Mouse (Mus musculus): ENCODE measurements around the gene Slc12a5. TPM values are rescaled to one million over a fixed set of nuclear protein-coding genes. Genes with fewer than 3 reads are reported as not detected.

The Slc12a5 gene
- polyA plus RNA-seq, 1 experiment from 2014 or later = 1.0 TPM

DNA sequence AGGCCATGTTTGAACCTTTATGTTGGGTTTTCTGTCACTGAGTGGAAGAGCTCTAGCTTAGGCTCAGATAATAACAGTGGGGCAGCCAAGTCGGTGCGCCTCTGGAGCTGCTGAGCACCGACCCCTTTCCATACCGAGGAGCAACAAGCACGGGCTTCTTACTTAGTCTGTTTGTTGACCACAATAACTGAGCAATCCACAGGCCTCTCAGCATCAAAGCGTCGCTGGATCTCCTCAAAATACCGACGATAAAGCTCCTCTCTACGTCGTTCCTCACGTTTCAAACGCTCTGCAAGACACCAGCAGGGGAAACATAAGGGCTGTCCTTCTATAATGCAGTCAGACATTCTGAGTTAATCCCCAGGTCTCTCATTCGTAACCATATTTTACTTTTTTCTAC is 48.6 kb downstream of the Slc12a5 start:
- Histone ChIP-seq H3K4me2 (no peak overlapping the region), H3K4me3 (ENCODE audit: low read depth, low read length) (no peak overlapping the region), H3K4me1 (ENCODE audit: control insufficient read depth, insufficient read depth, low read length) (no peaks in the 10 kb centered on the region), H3K27ac (ENCODE audit: low read depth, low read length) (no peak overlapping the region), H3K9ac (ENCODE audit: low read depth, low read length) (no peak overlapping the region), H3K27me3 (ENCODE audit: control insufficient read depth, insufficient read depth, low read length) (no peaks in the 10 kb centered on the region), H3K9me3 (replicated peaks; ENCODE audit: control insufficient read depth, low read length) (no peaks in the 10 kb centered on the region), H3K36me3 (ENCODE audit: control insufficient read depth, insufficient read depth, low read length) (peaks cover 57% of the 10 kb centered on the region)
- WGBS (ENCODE audit: insufficient replicate concordance) = 95% methylated on average over 14 of the region's 14 CpGs
- no peak for ATAC-seq (replicated peaks; ENCODE audit: insufficient number of reproducible peaks, low FRiP score, low TSS enrichment)

DNA sequence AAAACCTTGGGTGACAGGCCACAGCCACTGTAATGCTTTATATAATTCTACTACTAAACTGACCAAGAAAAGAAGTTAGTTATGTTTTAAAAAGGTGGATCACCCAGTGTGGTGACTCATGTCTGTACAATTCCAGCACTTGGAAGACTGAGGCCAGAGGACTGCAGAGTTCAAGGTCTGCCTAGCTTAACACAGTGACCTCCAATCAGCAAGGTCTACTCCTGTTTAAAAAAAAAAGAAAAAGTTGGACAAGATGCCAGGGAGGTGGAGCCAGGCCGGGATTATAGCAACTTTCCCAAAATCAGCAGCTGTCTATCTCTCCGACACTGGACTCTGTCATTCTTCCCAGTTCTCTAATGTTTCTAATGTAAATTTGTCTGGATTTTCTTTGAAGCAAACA is 49.0 kb downstream of the Slc12a5 start:
- Histone ChIP-seq H3K9ac (ENCODE audit: low read depth, low read length) (no peak overlapping the region), H3K27ac (ENCODE audit: low read depth, low read length) (no peak overlapping the region), H3K9me3 (replicated peaks; ENCODE audit: control insufficient read depth, low read length) (no peaks in the 10 kb centered on the region), H3K4me3 (ENCODE audit: low read depth, low read length) (no peak overlapping the region), H3K4me2 (no peak overlapping the region), H3K36me3 (ENCODE audit: control insufficient read depth, insufficient read depth, low read length) (peaks cover 53% of the 10 kb centered on the region), H3K4me1 (ENCODE audit: control insufficient read depth, insufficient read depth, low read length) (no peaks in the 10 kb centered on the region), H3K27me3 (ENCODE audit: control insufficient read depth, insufficient read depth, low read length) (no peaks in the 10 kb centered on the region)
- ATAC-seq (replicated peaks; ENCODE audit: insufficient number of reproducible peaks, low FRiP score, low TSS enrichment) = no peak
- WGBS (ENCODE audit: insufficient replicate concordance) = 92% methylated on average over 2 of the region's 2 CpGs

DNA sequence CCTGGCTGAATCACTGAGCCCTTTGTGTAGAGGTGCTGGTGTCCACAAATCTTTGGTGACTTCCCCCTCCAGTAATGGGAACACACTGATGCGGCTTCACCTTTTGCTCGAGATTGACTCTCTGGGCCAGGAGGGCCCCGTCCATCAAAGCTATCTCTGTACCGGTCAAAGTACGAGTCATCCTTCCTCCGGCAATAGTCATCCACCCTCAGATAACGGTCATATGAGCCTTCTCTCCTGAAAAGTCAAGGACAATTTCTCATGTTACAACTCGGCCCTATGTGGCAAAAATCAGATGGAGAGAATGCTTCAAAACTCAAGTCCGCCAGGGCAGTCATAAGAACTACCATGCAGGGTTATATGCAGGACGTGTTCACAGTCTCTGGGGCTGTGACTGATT is 49.7 kb downstream of the Slc12a5 start:
- Histone ChIP-seq H3K27me3 (ENCODE audit: control insufficient read depth, insufficient read depth, low read length) (no peaks in the 10 kb centered on the region), H3K27ac (ENCODE audit: low read depth, low read length) (no peak overlapping the region), H3K4me3 (ENCODE audit: low read depth, low read length) (no peak overlapping the region), H3K9me3 (replicated peaks; ENCODE audit: control insufficient read depth, low read length) (no peaks in the 10 kb centered on the region), H3K36me3 (ENCODE audit: control insufficient read depth, insufficient read depth, low read length) (peaks cover 51% of the 10 kb centered on the region), H3K4me1 (ENCODE audit: control insufficient read depth, insufficient read depth, low read length) (no peaks in the 10 kb centered on the region), H3K4me2 (no peak overlapping the region), H3K9ac (ENCODE audit: low read depth, low read length) (no peak overlapping the region)
- WGBS (ENCODE audit: insufficient replicate concordance) = 77% methylated on average over 10 of the region's 10 CpGs
- ATAC-seq (replicated peaks; ENCODE audit: insufficient number of reproducible peaks, low FRiP score, low TSS enrichment) = no peak

DNA sequence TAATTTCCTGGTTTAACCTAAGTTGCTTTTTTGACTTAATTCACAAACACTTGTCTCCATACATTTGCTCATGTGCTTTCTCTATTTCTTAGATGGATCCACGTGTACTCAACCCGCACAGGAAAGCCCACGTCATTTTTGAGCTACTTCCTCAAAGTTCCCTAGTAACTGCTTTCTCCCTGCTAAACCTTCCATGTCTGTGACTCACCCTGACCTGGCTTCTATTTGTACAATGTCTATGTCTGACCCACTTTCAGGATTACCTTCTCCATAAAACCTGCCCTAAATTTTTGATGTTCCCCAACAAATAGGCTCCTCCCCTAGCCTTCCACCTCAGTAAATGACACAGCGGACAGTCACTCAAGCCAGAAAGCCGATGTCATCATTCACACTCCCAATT is 54.3 kb downstream of the Slc12a5 start:
- H3K9me3 ChIP-seq (replicated peaks; ENCODE audit: control insufficient read depth, low read length) = no peaks in the 10 kb centered on the region
- H3K9ac ChIP-seq (ENCODE audit: low read depth, low read length) = no peak overlapping the region
- ATAC-seq (replicated peaks; ENCODE audit: insufficient number of reproducible peaks, low FRiP score, low TSS enrichment) = no peak
- H3K4me1 ChIP-seq (ENCODE audit: control insufficient read depth, insufficient read depth, low read length) = no peaks in the 10 kb centered on the region
- WGBS (ENCODE audit: insufficient replicate concordance) = 92% methylated on average over 5 of the region's 5 CpGs
- H3K4me2 ChIP-seq = no peak overlapping the region
- no peak overlapping the region for H3K27ac ChIP-seq (ENCODE audit: low read depth, low read length)
- H3K36me3 ChIP-seq (ENCODE audit: control insufficient read depth, insufficient read depth, low read length) = peaks cover 18% of the 10 kb centered on the region
- H3K27me3 ChIP-seq (ENCODE audit: control insufficient read depth, insufficient read depth, low read length) = no peaks in the 10 kb centered on the region
- H3K4me3 ChIP-seq (ENCODE audit: low read depth, low read length) = no peak overlapping the region

DNA sequence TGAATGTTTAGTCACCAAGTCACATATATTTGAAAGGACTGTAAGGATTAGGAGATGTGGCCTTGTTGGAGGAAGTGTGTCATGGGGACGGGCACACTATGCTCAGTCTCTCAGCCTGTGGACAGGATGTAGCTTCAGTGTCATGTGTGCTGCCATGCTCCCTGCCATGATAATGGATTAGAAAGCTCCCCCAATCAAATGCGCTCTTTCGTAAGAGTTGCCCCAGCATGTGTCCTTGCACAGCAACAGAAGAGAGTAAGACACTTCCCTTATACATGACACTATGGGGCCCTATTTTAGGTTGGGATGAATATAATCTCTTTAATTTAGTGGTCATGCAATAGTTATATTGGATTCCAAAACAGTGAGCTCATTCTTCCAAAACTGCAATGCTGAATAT is 59.9 kb downstream of the Slc12a5 start:
- Histone ChIP-seq H3K9me3 (replicated peaks; ENCODE audit: control insufficient read depth, low read length) (no peaks in the 10 kb centered on the region), H3K4me1 (ENCODE audit: control insufficient read depth, insufficient read depth, low read length) (no peaks in the 10 kb centered on the region), H3K36me3 (ENCODE audit: control insufficient read depth, insufficient read depth, low read length) (no peaks in the 10 kb centered on the region), H3K27me3 (ENCODE audit: control insufficient read depth, insufficient read depth, low read length) (no peaks in the 10 kb centered on the region), H3K4me3 (ENCODE audit: low read depth, low read length) (no peak overlapping the region), H3K9ac (ENCODE audit: low read depth, low read length) (no peak overlapping the region), H3K27ac (ENCODE audit: low read depth, low read length) (no peak overlapping the region), H3K4me2 (no peak overlapping the region)
- ATAC-seq (replicated peaks; ENCODE audit: insufficient number of reproducible peaks, low FRiP score, low TSS enrichment) = no peak
- 88% methylated on average over 3 of the region's 3 CpGs for WGBS (ENCODE audit: insufficient replicate concordance)

DNA sequence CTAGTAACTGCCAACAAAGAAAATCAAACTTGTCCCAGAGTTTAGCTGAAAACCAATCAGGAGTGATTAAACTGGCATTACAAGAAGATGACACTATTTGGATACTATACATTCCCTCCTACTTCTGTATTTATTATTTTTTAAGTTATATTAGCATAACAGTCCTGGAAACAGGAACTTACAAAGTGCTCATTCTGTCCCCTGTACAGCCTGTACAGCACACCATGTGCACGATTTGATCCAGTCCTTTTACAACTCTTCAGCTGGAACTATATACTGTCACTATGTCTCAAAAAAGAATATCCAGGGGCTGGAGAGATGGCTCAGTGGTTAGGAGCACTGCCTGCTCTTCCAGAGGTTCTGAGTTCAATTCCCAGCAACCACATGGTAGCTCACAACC is 66.6 kb downstream of the Slc12a5 start:
- Histone ChIP-seq H3K9me3 (replicated peaks; ENCODE audit: control insufficient read depth, low read length) (no peaks in the 10 kb centered on the region), H3K27me3 (ENCODE audit: control insufficient read depth, insufficient read depth, low read length) (no peaks in the 10 kb centered on the region), H3K27ac (ENCODE audit: low read depth, low read length) (no peak overlapping the region), H3K4me2 (no peak overlapping the region), H3K36me3 (ENCODE audit: control insufficient read depth, insufficient read depth, low read length) (no peaks in the 10 kb centered on the region), H3K4me1 (ENCODE audit: control insufficient read depth, insufficient read depth, low read length) (no peaks in the 10 kb centered on the region; the same call in 1 of the 2 replicates), H3K9ac (ENCODE audit: low read depth, low read length) (no peak overlapping the region), H3K4me3 (ENCODE audit: low read depth, low read length) (no peak overlapping the region)
- ATAC-seq (replicated peaks; ENCODE audit: insufficient number of reproducible peaks, low FRiP score, low TSS enrichment) = no peak
- WGBS (ENCODE audit: insufficient replicate concordance) = 75% methylated on average over 1 of the region's 1 CpGs

DNA sequence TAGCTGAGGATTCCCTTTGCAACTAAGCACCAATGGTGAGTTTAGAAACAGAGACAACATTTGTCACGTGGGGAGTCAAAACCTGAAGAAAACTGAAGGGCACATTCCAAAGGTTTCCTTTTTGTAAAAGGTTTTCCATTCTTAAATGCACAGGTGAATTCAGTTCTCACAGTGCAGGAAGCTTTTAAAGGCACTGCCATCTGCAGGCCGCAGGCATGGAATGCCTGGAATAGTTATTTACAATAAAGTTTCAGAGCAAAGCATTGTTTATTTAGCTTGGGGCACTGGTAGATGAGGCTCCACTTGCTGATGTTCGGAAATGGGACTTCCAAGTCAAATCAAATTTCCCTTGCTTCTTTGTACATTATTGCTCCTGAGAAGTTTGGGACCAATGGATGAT is 71.9 kb downstream of the Slc12a5 start:
- H3K9me3 ChIP-seq (replicated peaks; ENCODE audit: control insufficient read depth, low read length) = no peaks in the 10 kb centered on the region
- H3K27ac ChIP-seq (ENCODE audit: low read depth, low read length) = no peak overlapping the region
- H3K27me3 ChIP-seq (ENCODE audit: control insufficient read depth, insufficient read depth, low read length) = no peaks in the 10 kb centered on the region
- 64% methylated on average over 3 of the region's 3 CpGs for WGBS (ENCODE audit: insufficient replicate concordance)
- no peaks in the 10 kb centered on the region for H3K36me3 ChIP-seq (ENCODE audit: control insufficient read depth, insufficient read depth, low read length)
- H3K4me2 ChIP-seq = no peak overlapping the region
- ATAC-seq (replicated peaks; ENCODE audit: insufficient number of reproducible peaks, low FRiP score, low TSS enrichment) = no peak
- no peak overlapping the region for H3K4me3 ChIP-seq (ENCODE audit: low read depth, low read length)
- H3K4me1 ChIP-seq (ENCODE audit: control insufficient read depth, insufficient read depth, low read length) = peaks cover 11% of the 10 kb centered on the region
- H3K9ac ChIP-seq (ENCODE audit: low read depth, low read length) = no peak overlapping the region

DNA sequence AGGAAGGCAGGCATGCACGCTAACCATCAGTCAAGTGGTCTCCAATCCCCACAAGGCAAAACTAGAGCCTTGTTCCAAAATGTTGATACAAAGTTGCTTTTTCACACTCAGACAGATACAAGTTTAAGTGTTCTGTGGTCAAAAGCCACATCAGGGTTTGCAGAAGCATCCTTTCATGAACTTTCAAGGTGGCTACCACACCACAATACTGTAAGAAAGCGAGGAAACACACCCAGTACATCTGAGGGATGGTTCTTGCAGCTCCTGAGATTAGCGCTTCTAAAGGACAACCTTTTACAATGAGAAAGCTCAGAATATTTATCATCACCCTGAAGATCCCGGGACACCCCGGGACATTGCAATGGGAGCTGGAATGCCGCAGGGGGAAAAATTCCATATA is 72.7 kb downstream of the Slc12a5 start:
- peak overlapping the region; percentile 98 for H3K4me3 ChIP-seq (ENCODE audit: low read depth, low read length)
- peak overlapping the region; percentile 90 for H3K4me2 ChIP-seq
- ATAC-seq (replicated peaks; ENCODE audit: insufficient number of reproducible peaks, low FRiP score, low TSS enrichment) = no peak
- H3K27me3 ChIP-seq (ENCODE audit: control insufficient read depth, insufficient read depth, low read length) = no peaks in the 10 kb centered on the region
- H3K9ac ChIP-seq (ENCODE audit: low read depth, low read length) = peak overlapping the region; percentile 47; the same call in 1 of the 2 replicates
- H3K27ac ChIP-seq (ENCODE audit: low read depth, low read length) = no peak overlapping the region
- H3K9me3 ChIP-seq (replicated peaks; ENCODE audit: control insufficient read depth, low read length) = no peaks in the 10 kb centered on the region
- H3K4me1 ChIP-seq (ENCODE audit: control insufficient read depth, insufficient read depth, low read length) = peaks cover 11% of the 10 kb centered on the region
- H3K36me3 ChIP-seq (ENCODE audit: control insufficient read depth, insufficient read depth, low read length) = no peaks in the 10 kb centered on the region
- 56% methylated on average over 6 of the region's 6 CpGs for WGBS (ENCODE audit: insufficient replicate concordance)

DNA sequence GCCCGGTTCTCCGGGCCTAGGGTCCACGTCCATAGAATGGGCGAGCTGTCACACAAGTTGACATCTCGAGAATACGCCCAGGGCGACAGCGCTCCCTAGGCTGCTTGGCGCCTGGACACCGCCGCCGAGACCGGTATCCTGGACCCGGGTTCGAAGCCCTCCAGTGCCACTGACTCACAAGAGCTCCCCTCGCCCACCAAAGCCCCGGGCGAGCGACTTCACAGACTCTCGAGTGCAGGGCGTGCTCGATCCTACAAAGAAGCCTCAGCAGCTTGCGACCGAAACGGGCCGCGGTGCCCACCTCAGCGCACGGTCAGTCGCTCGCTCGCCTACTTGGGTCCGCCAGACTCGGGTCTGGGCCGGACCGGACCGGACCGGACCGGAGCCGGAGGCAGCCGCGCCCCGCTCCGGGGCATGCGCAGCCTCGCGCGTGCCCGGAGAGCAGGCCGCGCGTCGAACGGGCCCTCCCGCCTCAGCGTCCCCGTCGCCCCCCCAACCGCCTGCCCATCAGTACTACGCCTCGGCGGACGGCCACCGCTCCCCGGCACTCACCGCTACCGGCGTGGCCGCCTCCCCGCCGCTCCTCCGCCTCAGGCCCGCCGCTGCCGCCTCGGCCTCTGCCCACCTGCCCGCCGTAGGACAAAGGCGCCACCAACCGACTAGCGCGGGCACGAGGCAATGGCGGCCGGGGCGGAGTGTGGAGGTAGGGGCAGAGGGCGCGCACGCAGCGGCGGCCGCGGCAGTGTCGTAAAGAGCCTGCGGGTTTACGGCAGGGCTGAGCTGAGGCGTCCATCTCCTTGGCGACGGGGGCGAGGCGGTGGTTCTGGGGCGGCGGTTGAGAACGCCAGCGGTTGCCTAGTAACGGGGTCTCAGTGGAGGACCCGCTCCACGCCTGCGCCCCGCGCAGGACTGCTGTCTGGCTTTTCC is 73.8 kb downstream of the Slc12a5 start, which contains the start of gene Ncoa5:
Gene Ncoa5 (minus strand): TSS at position 737 of the 927 bp plus-strand sequence.
- H3K4me2 ChIP-seq = peak within 1 kb of the TSS; percentile 90
- no peaks in the 10 kb centered on the region for H3K27me3 ChIP-seq (ENCODE audit: control insufficient read depth, insufficient read depth, low read length)
- peak within 1 kb of the TSS; percentile 98 for H3K4me3 ChIP-seq (ENCODE audit: low read depth, low read length)
- peak; percentile 95 for ATAC-seq (replicated peaks; ENCODE audit: insufficient number of reproducible peaks, low FRiP score, low TSS enrichment)
- H3K9ac ChIP-seq (ENCODE audit: low read depth, low read length) = peak within 1 kb of the TSS; percentile 98
- peaks cover 11% of the 10 kb centered on the region for H3K4me1 ChIP-seq (ENCODE audit: control insufficient read depth, insufficient read depth, low read length)
- H3K27ac ChIP-seq (ENCODE audit: low read depth, low read length) = peak within 1 kb of the TSS; percentile 78
- WGBS (ENCODE audit: insufficient replicate concordance) = under 1% methylated on average over 108 of the region's 111 CpGs
- no peaks in the 10 kb centered on the region for H3K9me3 ChIP-seq (replicated peaks; ENCODE audit: control insufficient read depth, low read length)
- no peaks in the 10 kb centered on the region for H3K36me3 ChIP-seq (ENCODE audit: control insufficient read depth, insufficient read depth, low read length)
